In genomic region chr14:105232421-105232820, GRCm38 (mm10) we compare ENCODE assay signal across 7 mouse cellular contexts. TPM values are rescaled to one million over a fixed set of nuclear protein-coding genes. Genes with fewer than 3 reads are reported as not detected.
DNase-seq lines count a peak whose midpoint lies in the region; ATAC-seq and TF ChIP-seq lines count a peak whose summit lies in the region.

No protein-coding gene starts in this region.

- DNase-seq in liver (peak; percentile 28), MN1 (ENCODE audit: low spot score) (peak; percentile 7)
- DNase-seq in c-Kit-negative CD71-positive TER-119-positive erythroid progenitor cells, embryonic 14.5 days (ENCODE audit: low read depth, low spot score), result peak; percentile 1
- DNase-seq in intestine, embryonic 14.5 days (ENCODE audit: low spot score), result no peak
- peak; percentile 60 for DNase-seq in lung, postnatal 0 days (ENCODE audit: low spot score)
- peak; percentile 14 to 37 for DNase-seq in thymus, postnatal 10 days (ENCODE audit: low spot score in 2 of 2)

- TF ChIP-seq CTCF in lung, postnatal 0 days (IDR thresholded peaks at IDR 0.05), result peak; percentile 72

- no peaks in the 10 kb centered on the region for H3K4me1 ChIP-seq in liver, embryonic 12.5 days
- no peaks in the 10 kb centered on the region for H3K4me1 ChIP-seq in intestine, embryonic 14.5 days (replicated peaks; ENCODE audit: control insufficient read depth, insufficient read depth, low read length)
- H3K4me1 ChIP-seq in lung, postnatal 0 days (ENCODE audit: insufficient read depth, low read depth, low read length), result no peaks in the 10 kb centered on the region

- no peak for ATAC-seq in liver, embryonic 12.5 days
- peak; percentile 60; the same call in 1 of the 2 replicates for ATAC-seq in intestine, embryonic 14.5 days (replicated peaks; ENCODE audit: low FRiP score, low TSS enrichment, low read depth)
- no peak for ATAC-seq in lung, postnatal 0 days

- no peak overlapping the region for H3K4me3 ChIP-seq in liver, embryonic 12.5 days
- no peak overlapping the region for H3K4me3 ChIP-seq in intestine, embryonic 14.5 days (ENCODE audit: low read depth, low read length)
- no peak overlapping the region for H3K4me3 ChIP-seq in lung, postnatal 0 days (ENCODE audit: low read depth, low read length)

- H3K27me3 ChIP-seq in liver, embryonic 12.5 days (replicated peaks), result no peaks in the 10 kb centered on the region
- no peaks in the 10 kb centered on the region for H3K27me3 ChIP-seq in intestine, embryonic 14.5 days (replicated peaks; ENCODE audit: control insufficient read depth, insufficient read depth, low read length)
- no peaks in the 10 kb centered on the region for H3K27me3 ChIP-seq in lung, postnatal 0 days (replicated peaks; ENCODE audit: insufficient read depth, low read length)

- 25% methylated on average over 6 of the region's 6 CpGs for WGBS in liver, embryonic 12.5 days (ENCODE audit: insufficient replicate concordance)
- 36% methylated on average over 6 of the region's 6 CpGs for WGBS in intestine, embryonic 14.5 days
- WGBS in lung, postnatal 0 days, result 37% methylated on average over 6 of the region's 6 CpGs

- no peaks in the 10 kb centered on the region for H3K9me3 ChIP-seq in liver, embryonic 12.5 days (replicated peaks)
- H3K9me3 ChIP-seq in intestine, embryonic 14.5 days (ENCODE audit: control insufficient read depth, low read length), result no peaks in the 10 kb centered on the region
- no peaks in the 10 kb centered on the region for H3K9me3 ChIP-seq in lung, postnatal 0 days (ENCODE audit: low read length)

- H3K27ac ChIP-seq in liver, embryonic 12.5 days, result no peak overlapping the region
- no peak overlapping the region for H3K27ac ChIP-seq in intestine, embryonic 14.5 days (ENCODE audit: low read depth)
- no peak overlapping the region for H3K27ac ChIP-seq in lung, postnatal 0 days (ENCODE audit: low read length)

- H3K4me2 ChIP-seq in liver, embryonic 12.5 days, result no peak overlapping the region
- no peak overlapping the region for H3K4me2 ChIP-seq in intestine, embryonic 14.5 days (ENCODE audit: low read length)
- no peak overlapping the region for H3K4me2 ChIP-seq in lung, postnatal 0 days (replicated peaks; ENCODE audit: low read depth, low read length)

- H3K9ac ChIP-seq in liver, embryonic 12.5 days, result no peak overlapping the region
- no peak overlapping the region for H3K9ac ChIP-seq in intestine, embryonic 14.5 days (ENCODE audit: low read length)
- no peak overlapping the region for H3K9ac ChIP-seq in lung, postnatal 0 days (replicated peaks; ENCODE audit: low read depth)

- H3K36me3 ChIP-seq in liver, embryonic 12.5 days, result no peaks in the 10 kb centered on the region
- H3K36me3 ChIP-seq in intestine, embryonic 14.5 days (ENCODE audit: control insufficient read depth, insufficient read depth, low read length), result no peaks in the 10 kb centered on the region
- H3K36me3 ChIP-seq in lung, postnatal 0 days (ENCODE audit: insufficient read depth, low read length), result no peaks in the 10 kb centered on the region

- no peak for TF ChIP-seq EP300 in lung, postnatal 0 days (IDR thresholded peaks at IDR 0.05)

RNA-seq across cellular contexts. Expression of gene Ndfip2, which starts 26.0 kb away (rescaled TPM):
- polyA plus RNA-seq in liver, embryonic 12.5 days (2016; fragmentation: Nextera tagmentation; extraction: Ambion mirVana), result 26.4 and 27.0 TPM in 2 replicates
- polyA plus RNA-seq in intestine, embryonic 14.5 days (2014; fragmentation: Nextera tagmentation; extraction: Ambion mirVana), result 76.8 and 95.3 TPM in 2 replicates
- polyA plus RNA-seq in lung, postnatal 0 days (2015; fragmentation: Nextera tagmentation; extraction: Ambion mirVana), result 76.7 and 81.0 TPM in 2 replicates

RNA-seq across cellular contexts. Expression of gene Rbm26, which starts 55.3 kb away (rescaled TPM):
- 19.1 and 19.2 TPM in 2 replicates for polyA plus RNA-seq in liver, embryonic 12.5 days (2016; fragmentation: Nextera tagmentation; extraction: Ambion mirVana)
- polyA plus RNA-seq in intestine, embryonic 14.5 days (2014; fragmentation: Nextera tagmentation; extraction: Ambion mirVana), result 43.2 and 45.3 TPM in 2 replicates
- 22.8 and 24.1 TPM in 2 replicates for polyA plus RNA-seq in lung, postnatal 0 days (2015; fragmentation: Nextera tagmentation; extraction: Ambion mirVana)
